Mouse (Mus musculus): ENCODE measurements at regions not wholly inside any gene's neighbourhood (a gene's known extent, or its start where the extent isn't known, plus 50 kb on each side); places are given as distances from the start of the nearest gene placed in this dataset.

- Histone ChIP-seq H3K27me3 (0 out of 2 replicates have a peak, but pooled peaks cover 4% of the 10 kb centered on the region), H3K9ac (no peak overlapping the region), H3K4me2 (no peak overlapping the region), H3K4me1 (peaks cover 3% of the 10 kb centered on the region; the same call in 1 of the 2 replicates), H3K4me3 (replicated peaks) (no peak overlapping the region), H3K27ac (no peak overlapping the region), H3K36me3 (replicated peaks) (no peaks in the 10 kb centered on the region), H3K9me3 (no peaks in the 10 kb centered on the region)
- 89% methylated on average over 7 of the region's 7 CpGs for WGBS
- ATAC-seq (ENCODE audit: low FRiP score), result no peak
Measured at GRCm38 (mm10) chr12:99099881-99100280, 179.5 kb downstream of the Ttc8 start.

GRCm38 (mm10) chr12:99108616-99109015 lies 188.2 kb downstream of the Ttc8 start:
- no peak for ATAC-seq (ENCODE audit: low FRiP score)
- H3K27ac ChIP-seq, result no peak overlapping the region
- no peaks in the 10 kb centered on the region for H3K36me3 ChIP-seq (replicated peaks)
- no peaks in the 10 kb centered on the region for H3K4me1 ChIP-seq
- H3K4me3 ChIP-seq (replicated peaks), result no peak overlapping the region
- WGBS, result 96% methylated on average over 5 of the region's 5 CpGs
- no peaks in the 10 kb centered on the region for H3K27me3 ChIP-seq
- no peak overlapping the region for H3K4me2 ChIP-seq
- H3K9ac ChIP-seq, result no peak overlapping the region
- H3K9me3 ChIP-seq, result no peaks in the 10 kb centered on the region

GRCm38 (mm10) chr12:99113781-99114180 lies 193.4 kb downstream of the Ttc8 start:
- ATAC-seq (ENCODE audit: low FRiP score), result no peak
- no peaks in the 10 kb centered on the region for H3K27me3 ChIP-seq
- H3K36me3 ChIP-seq (replicated peaks), result no peaks in the 10 kb centered on the region
- no peak overlapping the region for H3K27ac ChIP-seq
- H3K4me1 ChIP-seq, result no peaks in the 10 kb centered on the region
- no peak overlapping the region for H3K4me3 ChIP-seq (replicated peaks)
- H3K9me3 ChIP-seq, result no peaks in the 10 kb centered on the region
- no peak overlapping the region for H3K4me2 ChIP-seq
- 76% methylated on average over 2 of the region's 2 CpGs for WGBS
- H3K9ac ChIP-seq, result no peak overlapping the region

GRCm38 (mm10) chr12:99116491-99116890 lies 196.1 kb downstream of the Ttc8 start:
- H3K4me2 ChIP-seq, result no peak overlapping the region
- no peaks in the 10 kb centered on the region for H3K36me3 ChIP-seq (replicated peaks)
- WGBS, result 85% methylated on average over 7 of the region's 7 CpGs
- no peak for ATAC-seq (ENCODE audit: low FRiP score)
- H3K4me3 ChIP-seq (replicated peaks), result no peak overlapping the region
- H3K4me1 ChIP-seq, result no peaks in the 10 kb centered on the region
- H3K27me3 ChIP-seq, result 0 out of 2 replicates have a peak, but pooled peaks cover 7% of the 10 kb centered on the region
- no peaks in the 10 kb centered on the region for H3K9me3 ChIP-seq
- H3K9ac ChIP-seq, result no peak overlapping the region
- H3K27ac ChIP-seq, result no peak overlapping the region

- Histone ChIP-seq H3K36me3 (replicated peaks) (no peaks in the 10 kb centered on the region), H3K4me2 (no peak overlapping the region), H3K27ac (no peak overlapping the region), H3K27me3 (0 out of 2 replicates have a peak, but pooled peaks cover 12% of the 10 kb centered on the region), H3K9me3 (no peaks in the 10 kb centered on the region), H3K9ac (no peak overlapping the region), H3K4me3 (replicated peaks) (no peak overlapping the region), H3K4me1 (no peaks in the 10 kb centered on the region)
- WGBS, result 88% methylated on average over 12 of the region's 12 CpGs
- no peak for ATAC-seq (ENCODE audit: low FRiP score)
Measured at GRCm38 (mm10) chr12:99118381-99119115, 198.2 kb downstream of the Ttc8 start.

GRCm38 (mm10) chr12:99119966-99120365 lies 199.6 kb downstream of the Ttc8 start:
- Histone ChIP-seq H3K27me3 (0 out of 2 replicates have a peak, but pooled peaks cover 17% of the 10 kb centered on the region), H3K9ac (no peak overlapping the region), H3K4me1 (no peaks in the 10 kb centered on the region), H3K4me3 (replicated peaks) (no peak overlapping the region), H3K36me3 (replicated peaks) (no peaks in the 10 kb centered on the region), H3K27ac (no peak overlapping the region), H3K4me2 (no peak overlapping the region), H3K9me3 (no peaks in the 10 kb centered on the region)
- no peak for ATAC-seq (ENCODE audit: low FRiP score)
- WGBS, result 72% methylated on average over 9 of the region's 9 CpGs

GRCm38 (mm10) chr12:99123611-99124495 lies 203.5 kb downstream of the Ttc8 start:
- no peak overlapping the region for H3K4me3 ChIP-seq (replicated peaks)
- no peaks in the 10 kb centered on the region for H3K9me3 ChIP-seq
- no peak overlapping the region for H3K27ac ChIP-seq
- H3K4me2 ChIP-seq, result no peak overlapping the region
- WGBS, result 84% methylated on average over 15 of the region's 15 CpGs
- H3K27me3 ChIP-seq, result 0 out of 2 replicates have a peak, but pooled peaks cover 17% of the 10 kb centered on the region
- H3K4me1 ChIP-seq, result peaks cover 5% of the 10 kb centered on the region; the same call in 1 of the 2 replicates
- H3K9ac ChIP-seq, result no peak overlapping the region
- ATAC-seq (ENCODE audit: low FRiP score), result no peak
- H3K36me3 ChIP-seq (replicated peaks), result no peaks in the 10 kb centered on the region

- Histone ChIP-seq H3K4me1 (peaks cover 5% of the 10 kb centered on the region; the same call in 1 of the 2 replicates), H3K36me3 (replicated peaks) (no peaks in the 10 kb centered on the region), H3K9ac (no peak overlapping the region), H3K4me2 (no peak overlapping the region), H3K27me3 (0 out of 2 replicates have a peak, but pooled peaks cover 9% of the 10 kb centered on the region), H3K9me3 (no peaks in the 10 kb centered on the region), H3K4me3 (replicated peaks) (no peak overlapping the region), H3K27ac (no peak overlapping the region)
- WGBS, result 92% methylated on average over 2 of the region's 2 CpGs
- no peak for ATAC-seq (ENCODE audit: low FRiP score)
Measured at GRCm38 (mm10) chr12:99126129-99126528, 205.8 kb downstream of the Ttc8 start.

Measured in forebrain, embryonic 12.5 days (tissue).